Mouse (Mus musculus) kidney, adult 9 months (tissue): ENCODE results near the gene Nwd1.

Experiments
- DNase-seq: peaks from one replicate; pipeline ENCODE4 v3.0.0; 2022

The Nwd1 gene

GRCm38 (mm10) chr8:72716594-72716993 lies 70.1 kb downstream of the Nwd1 start:
- DNase-seq = no peak

- DNase-seq = no peak
These were observed 74.0 kb downstream of the Nwd1 start for GRCm38 (mm10) chr8:72720541-72720940.

- DNase-seq = peak; percentile 97
These were observed 76.5 kb downstream of the Nwd1 start, which contains the start of gene Sin3b for GRCm38 (mm10) chr8:72722769-72723650. Gene Sin3b (plus strand): TSS chr8:72723285.

- peak; percentile 18 for DNase-seq
These were observed 77.1 kb downstream of the Nwd1 start for GRCm38 (mm10) chr8:72723651-72724001.

GRCm38 (mm10) chr8:72728636-72729035 lies 82.1 kb downstream of the Nwd1 start:
- no peak for DNase-seq

- no peak for DNase-seq
These were observed 88.5 kb downstream of the Nwd1 start for GRCm38 (mm10) chr8:72735001-72735400.

- no peak for DNase-seq
These were observed 90.4 kb downstream of the Nwd1 start for GRCm38 (mm10) chr8:72736868-72737267.

- DNase-seq = peak; percentile 60
These were observed 99.5 kb downstream of the Nwd1 start for GRCm38 (mm10) chr8:72746061-72746460.

GRCm38 (mm10) chr8:72749846-72750245 lies 103.3 kb downstream of the Nwd1 start:
- no peak for DNase-seq

- DNase-seq = no peak
These were observed 103.8 kb downstream of the Nwd1 start for GRCm38 (mm10) chr8:72750266-72750665.

GRCm38 (mm10) chr8:72751126-72751525 lies 104.6 kb downstream of the Nwd1 start:
- DNase-seq = no peak

- DNase-seq = no peak
These were observed 105.8 kb downstream of the Nwd1 start for GRCm38 (mm10) chr8:72752289-72752688.

- no peak for DNase-seq
These were observed 106.7 kb downstream of the Nwd1 start for GRCm38 (mm10) chr8:72753165-72753564.

- DNase-seq = no peak
These were observed 107.3 kb downstream of the Nwd1 start for GRCm38 (mm10) chr8:72753781-72754180.

GRCm38 (mm10) chr8:72756031-72756430 lies 109.5 kb downstream of the Nwd1 start:
- DNase-seq = no peak

- DNase-seq = no peak
These were observed 110.4 kb downstream of the Nwd1 start for GRCm38 (mm10) chr8:72756771-72757390.

GRCm38 (mm10) chr8:72757426-72758195 lies 111.1 kb downstream of the Nwd1 start:
- no peak for DNase-seq

GRCm38 (mm10) chr8:72758310-72758709 lies 111.8 kb downstream of the Nwd1 start:
- no peak for DNase-seq

GRCm38 (mm10) chr8:72760216-72760615 lies 113.7 kb downstream of the Nwd1 start:
- no peak for DNase-seq

- DNase-seq = peak; percentile 25
These were observed 115.0 kb downstream of the Nwd1 start, which contains the start of gene F2rl3 for GRCm38 (mm10) chr8:72761322-72762051. Gene F2rl3 (plus strand): TSS chr8:72761880.

GRCm38 (mm10) chr8:72762306-72762705 lies 115.8 kb downstream of the Nwd1 start:
- no peak for DNase-seq

- DNase-seq = peak; percentile 0
These were observed 119.2 kb downstream of the Nwd1 start for GRCm38 (mm10) chr8:72765696-72766095.

GRCm38 (mm10) chr8:72766777-72767176 lies 120.3 kb downstream of the Nwd1 start:
- peak; percentile 0 for DNase-seq
